Mouse (Mus musculus): ENCODE results near the gene Epn2. TPM values are rescaled to one million over a fixed set of nuclear protein-coding genes. Genes with fewer than 3 reads are reported as not detected.

The Epn2 gene
- 3.3 TPM for polyA plus RNA-seq (2014; fragmentation: Illumina TruSeq; extraction: RNeasy Lipid Tissue Mini Kit (QIAGEN cat#74804); ENCODE audit: low read depth, low replicate concordance)

DNA sequence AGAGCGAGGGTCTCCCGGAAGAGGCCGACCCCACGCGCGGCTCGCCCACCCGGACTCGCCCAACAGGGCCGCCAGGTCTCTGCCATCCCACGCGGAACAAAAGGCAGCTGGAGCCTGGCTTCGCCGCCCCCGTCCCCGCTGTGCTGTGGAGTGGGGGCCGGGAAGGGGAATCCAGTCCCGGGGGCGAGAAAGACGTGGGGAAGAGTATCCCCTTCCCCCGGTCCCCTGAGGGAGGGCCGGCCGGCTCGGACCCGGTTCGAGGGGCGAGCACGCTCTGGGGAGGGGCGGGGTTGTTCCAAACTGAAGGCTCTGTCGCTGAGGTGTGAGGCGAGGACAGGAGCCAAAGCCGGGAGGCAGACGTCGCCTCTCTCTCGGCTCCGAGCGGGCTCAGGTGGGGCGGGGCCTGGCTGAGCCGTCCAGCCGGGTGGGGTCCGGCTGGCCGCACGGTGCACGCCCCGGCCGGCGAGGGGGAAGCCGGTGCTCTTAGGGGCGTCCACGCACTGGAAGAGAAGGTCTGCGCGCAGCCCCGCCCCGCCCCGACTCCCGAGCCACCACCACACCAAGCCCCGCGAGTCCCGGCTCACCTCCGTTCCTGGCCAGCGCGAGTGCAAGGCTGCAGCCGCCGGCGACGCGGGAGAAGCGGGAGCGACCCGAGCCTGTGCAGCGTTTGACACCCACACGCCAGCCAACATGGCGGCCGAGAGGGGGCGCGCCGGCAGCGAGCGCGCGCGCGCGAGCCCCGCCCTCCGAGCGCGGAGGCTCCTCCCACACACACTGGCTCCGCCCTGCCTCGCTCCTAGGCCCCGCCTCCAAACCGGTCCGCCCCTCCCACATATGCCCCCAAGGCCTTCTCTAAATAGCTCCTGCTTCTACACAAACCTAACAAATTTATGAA, at the start of gene Epn2:
Gene Epn2 (minus strand): TSS at position 705 of the 895 bp plus-strand sequence.

DNA sequence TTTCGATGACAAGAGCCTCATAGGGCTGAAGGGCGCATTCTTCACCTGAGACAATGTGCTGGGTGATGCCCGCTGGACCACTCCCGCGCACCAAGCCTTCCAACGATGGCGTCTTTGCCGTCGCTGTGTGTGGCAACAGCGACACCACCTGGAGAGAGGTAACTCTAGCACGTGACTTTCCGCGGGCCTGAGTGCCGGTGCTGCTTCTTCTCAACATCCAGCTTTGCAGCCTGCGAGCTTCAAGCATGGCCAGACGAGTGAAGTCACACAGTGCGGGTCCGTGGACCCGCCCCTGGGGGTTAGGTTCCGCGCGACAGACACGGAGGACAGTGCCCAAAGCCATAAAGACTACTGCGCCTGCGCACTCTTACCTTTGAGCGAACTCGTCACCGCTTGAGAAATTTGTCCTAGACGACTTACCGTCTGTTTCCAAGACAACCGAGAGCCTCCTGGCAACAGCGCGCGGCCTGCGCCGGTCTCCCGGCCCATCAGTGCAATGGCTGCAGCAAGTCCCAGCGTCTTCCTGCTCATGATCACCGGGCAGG, 74.7 kb downstream of the Epn2 start, which contains the start of gene B9d1:
Gene B9d1 (plus strand): TSS at position 432 of the 545 bp plus-strand sequence.

DNA sequence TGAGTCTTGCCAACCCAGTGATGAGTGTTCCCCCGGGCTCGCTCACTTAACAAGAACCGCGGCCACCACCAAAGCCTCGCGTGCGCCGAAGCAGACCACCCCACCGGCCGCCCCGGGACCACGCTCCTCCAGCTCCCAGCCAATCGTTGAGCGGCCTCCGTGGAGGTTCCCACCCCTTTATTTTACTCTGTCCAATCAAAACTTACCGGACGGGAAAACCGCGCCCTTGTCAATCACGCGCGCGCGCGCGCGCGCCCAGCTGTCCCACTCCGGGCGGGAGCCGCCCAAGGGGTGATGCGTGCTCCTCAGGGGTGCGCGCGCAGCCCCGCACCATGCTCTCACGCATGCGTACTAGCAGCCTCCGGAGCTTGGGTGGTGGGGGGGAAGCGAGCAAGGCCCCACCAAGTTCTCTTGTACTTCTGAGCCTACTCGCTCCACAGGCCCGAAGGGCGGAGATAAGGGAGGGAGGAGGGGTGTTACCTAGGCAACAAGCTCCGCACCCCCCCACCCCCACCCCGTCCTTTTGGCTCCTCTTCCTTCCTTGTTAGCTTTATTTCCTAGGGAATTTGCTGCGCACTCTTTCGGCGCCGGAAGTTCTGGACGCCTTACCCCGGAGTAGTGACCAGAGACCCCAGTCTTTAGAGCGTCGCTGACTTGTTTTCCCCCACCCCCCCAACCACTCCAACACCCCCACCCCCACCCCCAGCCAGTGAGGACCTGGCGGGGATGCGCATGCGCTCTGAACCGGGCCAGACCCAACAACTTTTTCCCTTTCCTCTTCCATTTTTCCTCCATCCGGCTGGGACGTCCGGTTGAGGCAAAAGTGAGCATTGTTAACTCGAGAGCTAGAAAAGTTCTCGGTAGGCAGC, 85.1 kb downstream of the Epn2 start, which contains the start of gene Mapk7:
Gene Mapk7 (minus strand): TSS at position 278 of the 869 bp plus-strand sequence.

DNA sequence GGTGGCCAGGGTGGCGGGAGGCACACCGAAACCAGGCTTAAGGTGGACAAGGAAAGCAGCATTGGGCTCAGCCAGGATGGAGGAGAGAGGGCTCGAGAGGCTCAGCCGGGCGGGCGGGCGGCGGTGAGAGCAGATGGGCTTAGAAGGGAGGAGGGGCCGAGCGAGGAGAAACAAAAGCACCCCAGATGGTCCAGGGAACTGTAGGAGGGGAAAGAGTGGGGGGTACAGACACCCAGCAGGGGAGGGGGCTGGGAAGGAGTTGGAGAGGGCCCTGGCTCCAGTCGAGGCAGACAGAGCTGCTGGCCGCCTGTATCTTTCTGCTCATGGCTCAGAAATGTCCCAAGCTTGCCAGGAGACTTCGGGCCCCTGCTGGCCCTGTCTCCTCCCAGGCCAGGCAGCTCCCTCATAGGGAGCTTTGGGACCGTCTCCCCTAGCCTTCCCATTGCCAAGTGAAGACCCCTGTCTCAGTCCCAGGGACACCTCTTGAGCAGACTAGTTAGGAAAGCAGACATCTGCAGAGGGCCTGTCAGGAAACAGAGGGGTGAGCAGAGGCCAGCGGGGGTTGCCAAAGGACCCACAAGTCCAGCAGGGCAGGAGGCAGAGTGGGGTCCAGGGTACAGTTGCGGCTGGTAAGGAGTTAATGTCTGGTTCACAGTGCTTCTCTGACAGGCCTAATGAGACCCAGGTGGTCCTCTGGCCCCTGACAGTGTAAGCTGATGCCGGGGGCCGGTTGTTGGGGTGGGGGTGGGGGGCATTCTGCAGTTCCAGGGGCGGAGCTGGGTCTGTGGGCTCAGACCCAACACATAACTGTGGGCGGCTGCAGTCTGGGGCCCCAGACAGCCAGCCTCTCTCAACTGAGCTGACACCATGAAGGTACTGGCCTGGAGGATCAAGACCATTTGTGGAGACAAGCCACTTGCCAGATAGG, 94.6 kb downstream of the Epn2 start, which contains the start of gene Mfap4:
Gene Mfap4 (plus strand): TSS at position 819 of the 928 bp plus-strand sequence.

Other genes with a start within 250 kb of the Epn2 start
- not detected for gene Slc47a2, start 236.8 kb downstream of the Epn2 start, polyA plus RNA-seq (2014; fragmentation: Illumina TruSeq; extraction: RNeasy Lipid Tissue Mini Kit (QIAGEN cat#74804); ENCODE audit: low read depth, low replicate concordance)
- 152 TPM for gene Slc47a1, start 201.3 kb downstream of the Epn2 start, polyA plus RNA-seq (2014; fragmentation: Illumina TruSeq; extraction: RNeasy Lipid Tissue Mini Kit (QIAGEN cat#74804); ENCODE audit: low read depth, low replicate concordance)
- gene Rnf112, start 125.6 kb downstream of the Epn2 start, polyA plus RNA-seq (2014; fragmentation: Illumina TruSeq; extraction: RNeasy Lipid Tissue Mini Kit (QIAGEN cat#74804); ENCODE audit: low read depth, low replicate concordance): not detected
- 0.29 TPM for gene Mfap4, start 94.3 kb downstream of the Epn2 start, polyA plus RNA-seq (2014; fragmentation: Illumina TruSeq; extraction: RNeasy Lipid Tissue Mini Kit (QIAGEN cat#74804); ENCODE audit: low read depth, low replicate concordance)
- 0.58 TPM for gene Mapk7, start 85.3 kb downstream of the Epn2 start, polyA plus RNA-seq (2014; fragmentation: Illumina TruSeq; extraction: RNeasy Lipid Tissue Mini Kit (QIAGEN cat#74804); ENCODE audit: low read depth, low replicate concordance)
- gene B9d1, start 74.5 kb downstream of the Epn2 start, polyA plus RNA-seq (2014; fragmentation: Illumina TruSeq; extraction: RNeasy Lipid Tissue Mini Kit (QIAGEN cat#74804); ENCODE audit: low read depth, low replicate concordance): not detected
- gene Grap, start 73.6 kb upstream of the Epn2 start, polyA plus RNA-seq (2014; fragmentation: Illumina TruSeq; extraction: RNeasy Lipid Tissue Mini Kit (QIAGEN cat#74804); ENCODE audit: low read depth, low replicate concordance): 0.61 TPM
- gene Fam83g, start 104.4 kb upstream of the Epn2 start, polyA plus RNA-seq (2014; fragmentation: Illumina TruSeq; extraction: RNeasy Lipid Tissue Mini Kit (QIAGEN cat#74804); ENCODE audit: low read depth, low replicate concordance): 0.08 TPM
- gene Slc5a10, start 141.1 kb upstream of the Epn2 start, polyA plus RNA-seq (2014; fragmentation: Illumina TruSeq; extraction: RNeasy Lipid Tissue Mini Kit (QIAGEN cat#74804); ENCODE audit: low read depth, low replicate concordance): not detected
- 20.8 TPM for gene Prpsap2, start 182.4 kb upstream of the Epn2 start, polyA plus RNA-seq (2014; fragmentation: Illumina TruSeq; extraction: RNeasy Lipid Tissue Mini Kit (QIAGEN cat#74804); ENCODE audit: low read depth, low replicate concordance)

Measured in liver, adult 10 weeks (tissue).